Mouse (Mus musculus) left cerebral cortex, adult 18-20 months (tissue): Measurements from ENCODE around the gene Ifit3. TPM values are rescaled to one million over a fixed set of nuclear protein-coding genes. Genes with fewer than 3 reads are reported as not detected.
"Not testable (repeated sequence)": the region's sequence is repeated elsewhere in the genome, so short reads cannot be mapped to it uniquely, and the experiment has no call there.

Experiments used
- DNase-seq, 2 experiments: peaks; one replicate each; pipeline ENCODE4 v3.0.0; 2021 to 2022; ENCODE audit warnings: low spot score in 2 of 2, mixed read lengths in 1 of 2
- long read RNA-seq, 2 experiments: library from polyadenylated mRNA; stranded (forward); transcript quantifications; one replicate each; pipeline ENCODE4 v2.0.0; 2021
- total RNA-seq, 2 experiments: library from RNA; stranded (reverse); gene quantifications; 2 replicates each; pipeline ENCODE4 v1.2.3; 2021

The Ifit3 gene
- total RNA-seq = 1 to 10 TPM; 4.5 to 6.4 TPM
- long read RNA-seq, experiment 1, transcript Ifit3-201 (2 exons, 1,745 nt) = major isoform, 10 of 13 reads
- long read RNA-seq, experiment 1, partial matches to known transcripts = 1 of 13 reads
- long read RNA-seq, experiment 1, other reads (novel, unspliced or antisense) = 2 of 13 reads
- long read RNA-seq, experiment 2, transcript Ifit3-201 (2 exons, 1,745 nt) = major isoform, 18 of 21 reads
- long read RNA-seq, experiment 2, partial matches to known transcripts = 0 of 21 reads
- long read RNA-seq, experiment 2, other reads (novel, unspliced or antisense) = 3 of 21 reads

DNA sequence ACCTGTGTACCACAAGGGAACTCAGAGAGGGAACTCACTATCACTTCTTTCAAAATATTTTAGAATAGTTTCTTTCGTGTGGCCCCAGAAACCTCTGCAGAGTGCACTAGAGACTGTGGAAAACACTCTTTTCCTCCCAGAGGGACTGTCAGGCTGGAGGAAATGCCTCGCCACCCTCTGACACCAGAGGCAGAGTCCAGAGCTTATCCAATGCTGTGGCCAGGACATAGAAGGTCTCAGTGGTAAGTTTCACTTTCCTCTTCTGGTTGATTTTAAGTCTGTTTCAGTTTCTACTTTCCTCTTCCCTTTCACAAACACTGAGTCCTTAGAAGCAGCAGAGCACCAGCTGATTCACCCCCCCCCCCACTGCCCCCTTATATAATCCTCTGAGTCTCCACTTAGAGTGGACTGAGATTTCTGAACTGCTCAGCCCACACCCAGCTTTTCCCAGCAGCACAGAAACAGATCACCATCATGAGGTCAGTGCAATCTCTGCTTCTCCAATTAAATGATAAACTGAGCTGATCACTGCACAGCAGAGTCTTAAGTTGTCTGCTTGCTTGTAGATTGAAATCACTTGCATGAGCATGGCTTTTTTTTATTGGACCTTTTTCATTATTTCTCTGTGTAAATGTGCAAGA is at the start of gene Ifit3:
Gene Ifit3, plus strand, starts transcription at position 406 of the 641 bp plus-strand sequence.
- DNase-seq = not testable (repeated sequence)

DNA sequence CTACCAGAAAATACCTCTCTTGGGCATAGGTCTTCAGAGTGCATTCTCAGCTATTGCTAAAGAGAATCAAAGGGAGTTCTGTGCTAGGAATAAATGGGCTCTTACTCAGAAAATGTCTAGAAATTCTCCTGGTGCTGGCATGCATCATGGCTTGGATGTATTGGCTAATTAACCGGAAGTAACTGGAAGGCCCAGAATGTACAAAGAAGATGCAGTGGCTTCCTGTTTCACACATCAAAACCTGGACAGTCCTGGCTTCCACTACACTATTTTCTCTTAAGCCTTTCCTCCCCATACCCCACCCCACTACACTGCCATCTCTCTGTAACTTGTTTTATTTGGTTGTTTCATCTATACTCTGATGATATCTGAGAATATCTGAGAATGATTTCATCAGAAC is 43.9 kb upstream of the Ifit3 start:
- DNase-seq = no peak

DNA sequence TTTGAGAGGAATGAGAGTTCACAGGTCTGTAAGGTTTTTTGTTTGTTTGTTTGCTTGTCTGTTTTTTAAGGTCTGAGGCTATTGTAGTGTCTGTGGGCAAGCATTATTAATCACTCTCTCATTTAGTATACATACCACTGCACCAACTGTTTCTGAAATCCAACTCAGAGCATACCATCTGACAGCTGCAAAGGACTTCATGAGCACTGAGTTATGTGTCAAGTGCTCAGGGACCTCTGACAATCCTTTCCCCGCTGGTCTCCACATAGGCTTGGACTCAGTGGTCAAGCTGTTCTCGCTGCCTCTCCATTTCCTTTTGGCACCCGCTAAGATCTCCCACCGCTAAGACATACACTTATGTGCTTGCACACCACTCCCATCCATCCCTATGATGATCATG is 37.1 kb upstream of the Ifit3 start:
- DNase-seq = no peak

DNA sequence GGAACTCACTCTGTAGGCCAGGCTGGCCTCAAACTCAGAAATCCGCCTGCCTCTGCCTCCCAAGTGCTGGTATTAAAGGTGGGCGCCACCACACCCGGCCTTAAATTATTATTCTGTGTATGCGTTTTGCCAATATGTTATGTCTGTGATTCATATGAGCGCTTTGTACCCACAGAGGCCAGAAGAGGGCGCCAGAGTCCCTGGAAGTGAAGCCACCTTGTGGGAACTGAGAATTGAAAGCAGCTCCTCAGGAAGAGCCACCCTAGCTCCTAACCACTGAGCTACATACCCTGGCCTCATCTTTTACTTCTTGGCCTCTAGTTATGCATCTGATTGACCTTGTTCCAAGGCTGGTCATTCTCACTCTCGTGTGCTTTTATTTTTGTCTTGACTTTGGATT is 35.4 kb upstream of the Ifit3 start:
- peak; percentile 80 to 84 for DNase-seq

DNA sequence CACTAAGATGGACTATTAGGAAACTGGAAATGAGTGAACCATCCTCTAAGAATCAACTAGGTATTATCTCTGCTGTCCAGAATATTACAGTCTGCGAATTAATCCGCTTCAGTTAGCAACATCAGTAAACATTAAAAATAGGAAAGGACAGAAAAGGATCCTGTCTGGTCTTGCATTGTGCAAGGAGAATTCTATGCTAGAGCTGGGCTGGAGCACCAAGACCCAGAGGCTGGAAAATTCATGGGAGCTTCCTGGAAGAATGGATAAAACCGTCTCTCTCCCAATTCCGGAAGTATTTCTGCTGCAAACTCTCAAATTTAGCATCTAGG is 33.2 kb upstream of the Ifit3 start:
- no peak for DNase-seq

DNA sequence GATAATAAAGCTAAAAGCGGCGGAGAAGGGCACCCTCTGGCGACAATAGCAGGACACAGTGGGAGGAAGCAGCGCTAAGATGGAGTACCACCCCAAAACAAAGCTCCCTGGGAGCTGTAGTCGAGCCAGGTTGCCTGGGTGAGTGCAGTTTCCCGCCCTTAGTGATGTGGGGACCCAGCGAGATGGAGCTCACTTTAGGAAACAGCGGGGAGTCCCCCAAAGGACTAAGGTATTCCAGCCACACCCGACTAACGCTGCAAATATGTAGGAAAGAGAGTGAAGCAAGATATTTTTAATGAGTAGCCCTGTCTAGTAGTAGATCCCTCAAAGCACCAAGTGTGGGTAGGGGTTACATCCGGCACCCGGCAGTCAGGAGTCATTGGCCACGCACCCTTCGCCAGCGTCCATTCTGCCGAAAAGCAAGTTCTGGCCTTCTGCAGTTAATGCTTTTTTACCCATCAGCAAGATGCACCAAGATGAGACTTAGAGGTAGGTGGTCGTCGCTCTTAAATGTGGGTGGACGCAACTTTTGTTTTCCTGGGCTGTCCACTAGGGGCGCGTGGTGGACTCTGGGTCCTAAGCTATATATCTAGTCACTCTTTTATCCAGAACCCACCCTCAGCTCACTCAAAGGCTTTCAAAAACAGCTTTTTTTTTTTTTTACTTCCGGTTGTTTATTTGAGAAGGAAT is 32.7 kb upstream of the Ifit3 start, which contains the start of gene Ifit2:
Gene Ifit2, plus strand, starts transcription at position 161 of the 690 bp plus-strand sequence.
- DNase-seq = peak; percentile 67 to 74

DNA sequence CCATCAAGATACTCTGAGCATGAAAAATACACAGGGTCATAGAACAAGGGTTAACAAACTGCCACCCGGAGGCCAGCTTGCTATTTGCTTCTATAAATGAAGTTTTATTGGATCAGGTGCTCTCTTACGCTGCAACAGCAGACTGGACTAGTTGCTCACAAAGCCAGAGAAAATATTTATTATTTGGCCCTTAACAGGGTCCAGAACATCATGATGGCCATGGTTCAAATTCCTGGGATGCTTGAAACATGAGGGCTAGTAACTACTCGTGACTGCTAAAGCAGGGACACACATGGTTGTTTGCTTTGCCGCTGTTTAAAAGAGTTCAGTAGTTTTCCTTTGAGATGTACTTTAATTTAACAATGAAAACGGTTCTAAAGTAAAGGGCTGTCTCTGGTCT is 31.4 kb upstream of the Ifit3 start:
- DNase-seq = no peak

DNA sequence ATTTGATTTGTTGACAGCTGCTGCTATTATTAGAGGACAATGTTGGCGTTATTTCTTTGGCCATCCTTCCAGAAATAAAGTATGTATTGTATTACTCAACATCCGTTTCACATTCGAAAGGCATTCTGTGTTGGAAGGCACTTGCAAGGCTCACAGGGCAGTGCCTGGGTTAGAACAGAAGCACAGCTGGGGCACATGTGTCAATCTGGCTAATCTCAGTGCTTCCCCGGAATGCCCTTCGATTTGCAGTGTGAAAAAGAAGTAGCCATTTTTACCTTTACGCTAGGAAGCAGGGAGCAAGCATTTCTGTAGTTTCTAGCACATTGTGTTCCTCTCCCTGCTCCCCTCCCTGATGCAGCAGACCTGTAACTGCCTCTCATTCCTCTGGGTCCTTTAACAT is 30.3 kb upstream of the Ifit3 start:
- DNase-seq = no peak

DNA sequence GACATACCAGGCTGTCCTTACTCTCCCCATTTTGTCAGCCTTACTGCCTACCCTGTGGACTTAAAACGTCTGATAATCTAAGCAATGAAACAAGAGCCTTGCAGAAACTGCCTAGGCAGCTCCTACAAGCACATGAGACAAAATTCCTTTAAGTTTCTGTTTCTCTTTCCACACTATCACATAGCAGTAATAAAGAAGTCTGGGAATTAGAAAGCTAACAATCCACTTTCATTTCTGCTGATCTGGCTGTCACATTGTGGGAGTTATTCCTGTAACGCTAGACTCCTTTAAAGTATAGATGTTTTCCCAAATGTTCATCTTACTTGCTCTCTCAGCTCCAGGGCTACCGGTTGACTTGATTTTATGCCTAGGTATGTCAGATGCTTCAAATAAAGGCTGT is 29.8 kb upstream of the Ifit3 start:
- DNase-seq = no peak

DNA sequence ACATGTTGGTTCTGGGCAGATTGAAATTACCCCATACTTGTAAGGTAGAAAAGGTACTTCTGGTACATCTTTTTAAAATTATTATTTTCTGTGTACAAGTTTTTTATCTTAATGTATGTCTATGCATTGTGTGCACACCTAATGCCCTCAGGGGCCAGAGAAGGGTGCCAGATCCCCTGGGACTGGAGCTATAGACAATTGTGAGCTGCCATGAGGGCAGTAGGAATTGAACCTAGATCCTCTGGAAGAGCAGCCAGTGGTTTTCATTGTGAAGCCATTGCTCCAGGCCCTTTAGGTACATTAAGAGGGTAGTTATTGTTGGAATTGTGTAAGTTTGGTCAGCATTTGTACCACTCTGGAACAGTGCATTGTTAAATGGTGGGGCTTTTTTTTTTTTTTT is 29.3 kb upstream of the Ifit3 start:
- no peak for DNase-seq

DNA sequence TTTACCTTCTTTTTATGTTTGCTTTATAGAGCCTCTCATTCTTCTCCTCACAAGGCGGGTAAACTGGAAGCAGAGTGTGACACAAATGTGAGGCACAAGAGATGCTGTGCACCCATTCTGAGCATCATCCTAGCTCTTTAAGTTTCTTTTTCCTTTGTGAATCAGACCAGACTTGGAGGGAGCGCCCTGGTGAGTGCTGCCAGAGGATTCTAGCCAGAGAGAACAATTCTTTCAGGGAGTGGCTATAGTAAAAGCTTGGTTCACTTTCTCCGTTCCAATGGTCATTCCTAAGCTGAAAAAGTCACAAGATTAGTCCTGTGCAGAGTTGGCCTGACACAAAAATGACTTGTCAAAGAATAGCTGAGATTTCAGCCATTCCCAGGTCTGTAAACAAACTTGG is 26.7 kb upstream of the Ifit3 start:
- no peak for DNase-seq

DNA sequence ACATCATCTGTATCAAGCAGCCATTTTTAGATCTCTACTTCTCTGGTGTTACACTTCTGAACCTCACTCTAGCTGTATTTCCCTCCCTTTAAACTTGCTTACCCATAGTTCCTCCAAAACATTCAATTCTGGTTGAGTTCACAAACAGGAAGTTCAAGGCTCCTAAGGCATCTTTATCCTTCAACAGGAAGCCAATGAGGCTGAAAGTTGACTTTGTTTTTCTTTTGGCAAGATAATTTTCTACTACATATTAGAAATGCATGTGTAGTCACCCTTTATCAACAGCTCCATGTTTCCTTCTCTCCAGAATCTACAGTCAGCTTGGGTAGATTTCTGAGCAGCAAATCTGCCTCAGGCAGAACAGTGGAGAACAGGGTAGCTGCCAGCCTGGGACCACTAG is 20.8 kb upstream of the Ifit3 start:
- DNase-seq = no peak

DNA sequence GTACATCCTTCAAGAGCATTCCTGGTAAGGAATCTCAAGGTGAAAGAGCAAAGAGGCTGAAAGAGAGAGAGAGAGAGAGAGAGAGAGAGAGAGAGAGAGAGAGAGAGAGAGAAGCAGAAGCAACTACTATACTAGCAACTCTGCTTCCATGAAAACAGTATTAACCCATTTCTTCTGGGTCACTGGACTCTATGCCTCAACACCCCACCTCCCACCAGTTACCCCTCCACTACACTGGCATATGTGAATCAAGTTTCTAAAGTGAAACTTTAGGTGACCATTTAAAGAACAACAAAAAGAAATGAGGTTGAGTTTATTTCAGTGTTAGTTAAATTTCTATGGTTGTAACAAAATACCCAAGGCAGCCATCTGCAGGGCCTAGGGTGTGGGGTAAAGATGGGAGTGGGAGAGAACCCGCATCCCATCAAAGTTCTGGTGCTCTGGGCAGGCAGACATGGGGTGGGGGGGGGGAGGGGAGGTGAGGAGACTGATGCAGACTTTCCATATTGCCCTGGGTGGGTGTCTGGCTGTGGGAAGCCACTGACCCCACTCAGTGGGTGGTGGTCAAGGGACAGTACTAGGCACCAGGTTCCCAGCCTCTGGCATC is 17.1 kb upstream of the Ifit3 start:
- DNase-seq = no peak

DNA sequence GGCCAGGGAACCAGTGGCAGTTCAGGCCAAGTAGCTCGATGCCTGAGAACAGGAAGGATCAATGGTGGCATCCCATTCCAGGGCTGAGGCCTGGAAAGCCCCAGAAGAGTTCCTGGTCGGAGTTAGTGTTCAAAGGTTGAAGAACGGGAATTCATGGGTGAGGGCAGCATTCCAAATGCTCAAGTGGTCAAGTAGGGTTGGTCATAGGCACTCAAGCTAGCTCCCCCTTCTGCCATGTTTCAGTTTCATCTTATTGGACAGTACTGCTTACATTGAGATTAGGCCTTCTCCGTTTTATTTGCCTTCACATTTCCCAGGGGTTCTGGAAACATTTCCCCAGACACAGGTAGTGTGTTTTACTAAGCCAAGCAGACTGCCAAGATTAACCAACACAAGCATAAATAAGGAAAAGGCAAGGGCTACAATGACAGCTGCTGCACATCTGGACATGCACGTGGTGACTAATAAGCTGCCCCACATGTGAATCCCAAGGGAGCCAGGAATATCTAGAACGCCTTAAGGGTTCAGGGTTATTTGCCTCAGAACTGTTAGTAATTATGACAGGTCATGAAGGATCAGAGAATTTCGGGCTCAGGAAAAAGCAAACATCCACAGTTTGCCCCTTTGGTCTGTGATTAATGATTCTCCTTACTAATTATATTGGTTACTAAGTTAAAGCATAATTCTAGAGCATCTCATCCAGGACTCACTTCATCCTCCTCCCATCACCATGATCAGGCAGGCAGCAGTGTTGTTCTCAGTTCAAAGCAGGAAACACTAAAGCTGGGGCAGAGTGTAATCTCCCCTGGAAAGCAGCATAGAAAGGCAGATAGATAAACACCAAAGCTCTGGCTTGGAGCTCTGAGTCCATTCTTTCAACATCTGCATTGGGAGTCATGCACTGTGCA is 14.1 kb upstream of the Ifit3 start:
- no peak for DNase-seq

DNA sequence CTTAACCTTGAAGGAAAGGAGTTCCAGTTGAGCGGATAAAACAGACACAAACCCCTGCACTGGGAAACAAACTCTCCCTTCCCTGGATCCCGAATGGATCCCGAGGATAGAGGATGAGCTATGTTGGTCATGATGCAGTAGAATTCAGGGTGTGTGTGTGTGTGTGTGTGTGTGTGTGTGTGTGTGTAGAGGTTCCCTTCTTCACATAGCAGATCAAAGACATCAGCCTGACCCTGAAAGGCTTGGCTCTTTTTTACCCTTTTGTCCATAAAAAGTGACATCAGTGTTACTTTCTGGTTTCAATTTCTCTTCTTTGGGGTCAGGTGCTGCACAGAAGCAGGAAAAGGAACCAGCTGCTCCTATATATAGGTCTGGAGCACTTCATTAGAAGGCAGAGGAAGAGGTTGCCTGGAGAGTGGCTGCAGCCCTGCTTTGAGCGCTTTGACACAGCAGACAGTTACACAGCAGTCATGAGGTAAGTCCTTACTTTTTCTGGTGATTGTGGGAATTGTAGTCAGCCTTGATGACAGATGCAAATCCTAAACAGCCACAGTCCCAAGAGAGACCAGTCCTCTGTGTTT is 13.3 kb upstream of the Ifit3 start:
- no peak for DNase-seq

DNA sequence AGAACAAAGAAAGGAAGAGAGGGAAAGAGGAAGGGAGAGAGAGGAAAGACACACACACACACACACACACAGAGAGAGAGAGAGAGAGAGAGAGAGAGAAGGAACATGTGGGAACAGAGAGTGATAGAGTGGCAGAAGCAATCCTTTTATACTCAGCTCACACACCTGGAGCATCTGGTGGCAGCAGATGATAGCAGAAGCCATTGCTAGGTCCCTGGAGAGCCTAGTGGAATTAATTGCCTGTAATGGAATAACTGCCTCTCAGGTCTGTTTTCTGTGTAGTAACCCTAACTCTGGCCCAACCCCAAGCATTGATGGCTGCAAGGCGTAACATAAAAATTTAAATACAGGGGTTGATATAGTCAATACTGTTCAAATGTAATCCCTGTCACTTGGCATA is 12.3 kb upstream of the Ifit3 start:
- DNase-seq = no peak

DNA sequence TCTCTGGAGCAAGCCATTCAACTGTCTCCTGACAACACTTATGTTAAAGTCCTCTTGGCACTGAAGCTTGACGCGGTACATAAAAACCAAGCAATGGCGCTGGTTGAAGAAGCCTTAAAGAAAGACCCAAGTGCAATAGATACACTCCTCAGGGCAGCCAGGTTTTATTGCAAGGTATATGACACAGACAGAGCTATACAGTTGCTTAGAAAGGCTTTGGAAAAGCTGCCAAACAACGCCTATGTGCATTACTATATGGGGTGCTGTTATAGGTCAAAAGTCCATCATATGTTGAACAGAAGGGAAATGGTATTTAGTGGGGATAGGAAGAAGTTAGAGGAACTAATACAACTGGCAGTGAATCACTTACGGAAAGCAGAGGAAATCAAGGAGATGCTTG is 9.7 kb upstream of the Ifit3 start:
- no peak for DNase-seq

DNA sequence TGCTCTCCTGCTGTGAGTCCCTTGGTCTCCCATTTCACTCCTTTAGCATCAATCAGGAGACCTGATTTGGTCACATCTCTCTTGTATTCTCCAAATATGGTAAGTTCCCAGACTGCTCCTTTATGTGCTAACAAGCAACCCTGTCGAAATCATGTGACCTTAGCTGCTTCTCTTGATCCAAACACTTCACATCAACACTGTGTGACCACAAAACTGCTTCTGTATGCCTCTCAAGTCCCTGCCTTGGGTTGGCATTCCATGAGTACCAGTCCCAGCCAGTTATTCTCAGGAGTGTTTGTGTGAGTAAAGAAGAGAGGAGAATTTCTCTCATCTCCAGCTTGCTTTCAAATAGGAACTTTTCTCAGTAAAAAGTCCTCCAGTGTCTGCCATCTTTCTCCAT is 6.2 kb upstream of the Ifit3 start:
- DNase-seq = no peak

DNA sequence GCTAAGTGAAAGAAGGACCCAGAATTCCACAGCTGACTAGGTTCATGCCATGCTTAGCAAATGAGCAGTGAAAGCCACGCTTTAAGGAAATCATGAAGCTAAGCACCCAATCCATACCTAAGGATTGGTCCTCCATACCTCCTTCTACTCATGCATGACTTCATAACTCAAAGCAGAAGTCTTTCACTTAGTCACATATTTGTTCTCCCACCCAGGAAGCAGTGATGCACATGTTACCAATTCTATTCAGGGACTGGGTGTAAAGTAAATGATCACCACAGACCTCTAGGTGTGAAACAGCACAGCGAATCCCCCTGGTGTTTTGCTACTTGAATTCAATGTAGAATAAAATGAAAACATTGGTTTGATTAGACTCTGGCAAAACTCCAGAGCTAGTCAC is 635 bp upstream of the Ifit3 start:
- not testable (repeated sequence) for DNase-seq

DNA sequence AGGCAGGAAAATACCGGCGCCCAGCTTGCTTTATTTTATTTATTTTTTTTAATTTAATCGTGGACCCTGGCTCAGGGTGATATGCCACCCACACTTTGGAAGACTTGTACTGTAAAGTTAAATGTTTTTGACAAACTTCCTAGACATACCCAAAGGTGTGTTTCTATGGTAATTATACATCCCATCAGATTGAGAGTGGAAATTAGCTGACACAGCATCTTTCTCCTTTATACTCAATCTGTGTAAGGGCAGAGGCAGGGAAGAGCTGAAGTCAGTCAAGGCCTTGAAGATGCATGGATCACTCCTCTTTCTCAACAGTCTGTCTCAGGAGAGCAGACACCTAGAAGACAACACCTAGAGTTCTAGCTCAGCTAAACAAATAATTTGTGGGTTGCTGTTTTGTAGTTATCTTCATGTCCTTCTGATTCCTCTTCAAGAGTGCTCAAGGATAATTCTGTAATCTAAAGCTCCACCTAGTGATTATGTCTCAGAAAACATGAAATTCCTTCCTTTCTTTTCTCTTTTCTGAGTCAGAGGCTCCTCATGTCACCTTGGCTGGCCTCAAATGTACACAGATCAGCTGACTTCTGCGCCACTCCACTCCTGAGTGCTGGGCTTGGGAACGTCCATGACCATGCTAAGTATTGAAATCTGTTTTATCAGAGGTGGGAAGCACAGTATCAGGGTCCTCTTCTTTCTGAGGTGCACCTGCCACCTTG is 2.6 kb downstream of the Ifit3 start:
- not testable (repeated sequence) for DNase-seq
